Comparison of ENCODE assay signal across 9 mouse cellular contexts in the genomic region with DNA sequence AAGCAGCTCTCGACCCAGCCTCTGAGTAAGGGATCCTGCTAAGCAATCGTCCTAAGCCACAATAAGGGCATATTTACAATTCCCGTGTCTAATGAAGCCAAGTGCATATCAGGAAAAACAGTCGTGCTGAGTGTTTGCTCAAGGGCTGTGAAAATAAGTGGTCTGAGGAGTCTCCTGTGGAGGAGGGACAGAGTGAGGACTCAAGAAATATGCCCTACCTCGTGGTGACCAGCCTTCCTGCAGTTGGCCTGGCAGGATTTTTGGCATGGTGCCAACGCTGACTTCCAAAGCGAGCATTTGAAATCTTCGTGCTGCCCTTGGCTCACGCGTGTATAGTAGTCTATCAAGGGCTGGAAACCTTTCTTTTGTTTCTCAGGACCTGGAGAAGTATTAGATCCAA. TPM values are rescaled to one million over a fixed set of nuclear protein-coding genes. Genes with fewer than 3 reads are reported as not detected.
DNase-seq lines count a peak whose midpoint lies in the region; ATAC-seq lines count a peak whose summit lies in the region.
"Had no signal": no experiment of that assay in that cellular context is flagged by ENCODE, and none has a peak within 500 bp of the region (broad histone marks: within the 10 kb centered on the region; RNA-seq: fewer than 3 reads in every experiment).

No protein-coding gene starts in this region.

- H3K27ac ChIP-seq in heart, embryonic 15.5 days: peak overlapping the region; percentile 14; the same call in 1 of the 2 replicates
- H3K27ac ChIP-seq in neural tube, embryonic 15.5 days (replicated peaks): no peak overlapping the region
- H3K27ac ChIP-seq in embryonic facial prominence, embryonic 14.5 days (replicated peaks; ENCODE audit: low read depth, low read length): no peak overlapping the region
- H3K27ac ChIP-seq in forebrain, embryonic 12.5 days: no peak overlapping the region

- no peak overlapping the region for H3K9ac ChIP-seq in heart, embryonic 15.5 days
- no peak overlapping the region for H3K9ac ChIP-seq in neural tube, embryonic 15.5 days (replicated peaks)
- no peak overlapping the region for H3K9ac ChIP-seq in embryonic facial prominence, embryonic 14.5 days (ENCODE audit: low read depth, low read length)
- H3K9ac ChIP-seq in forebrain, embryonic 12.5 days: no peak overlapping the region

- H3K4me1 ChIP-seq in heart, embryonic 15.5 days (replicated peaks): peaks cover 15% of the 10 kb centered on the region
- peaks cover 11% of the 10 kb centered on the region for H3K4me1 ChIP-seq in neural tube, embryonic 15.5 days
- H3K4me1 ChIP-seq in embryonic facial prominence, embryonic 14.5 days (ENCODE audit: control insufficient read depth, insufficient read depth, low read length): 0 out of 2 replicates have a peak, but pooled peaks cover 6% of the 10 kb centered on the region
- no peaks in the 10 kb centered on the region for H3K4me1 ChIP-seq in forebrain, embryonic 12.5 days

- no peaks in the 10 kb centered on the region for H3K36me3 ChIP-seq in heart, embryonic 15.5 days
- H3K36me3 ChIP-seq in neural tube, embryonic 15.5 days: no peaks in the 10 kb centered on the region
- no peaks in the 10 kb centered on the region for H3K36me3 ChIP-seq in embryonic facial prominence, embryonic 14.5 days (ENCODE audit: control insufficient read depth, insufficient read depth, low read length)
- H3K36me3 ChIP-seq in forebrain, embryonic 12.5 days (replicated peaks): no peaks in the 10 kb centered on the region
- H3K36me3 ChIP-seq: G1E had no signal

- peak; percentile 62; the same call in 1 of the 2 replicates for ATAC-seq in heart, embryonic 15.5 days (replicated peaks; ENCODE audit: insufficient number of reproducible peaks, insufficient read depth, low FRiP score, low read depth)
- no peak for ATAC-seq in neural tube, embryonic 15.5 days (ENCODE audit: low FRiP score)
- peak; percentile 15; the same call in 1 of the 2 replicates for ATAC-seq in embryonic facial prominence, embryonic 14.5 days (ENCODE audit: low read depth)
- ATAC-seq in forebrain, embryonic 12.5 days (ENCODE audit: low FRiP score): no peak

- no peak overlapping the region for H3K4me3 ChIP-seq in heart, embryonic 15.5 days
- no peak overlapping the region for H3K4me3 ChIP-seq in neural tube, embryonic 15.5 days (replicated peaks)
- no peak overlapping the region for H3K4me3 ChIP-seq in embryonic facial prominence, embryonic 14.5 days (ENCODE audit: low read depth, low read length)
- H3K4me3 ChIP-seq in forebrain, embryonic 12.5 days (replicated peaks): no peak overlapping the region

- DNase-seq in heart, adult 8-10 months (ENCODE audit: low spot score): no peak
- no peak for DNase-seq in neural tube, embryonic 10.5 days (ENCODE audit: extremely low spot score, low spot score)
- DNase-seq in embryonic facial prominence, embryonic 14.5 days (ENCODE audit: low spot score): peak; percentile 59
- peak; percentile 66 to 74 for DNase-seq in lung, postnatal 4 days
- DNase-seq in right cerebral cortex, adult 2 months (ENCODE audit: low spot score in 2 of 2): no peak

- no peak overlapping the region for H3K4me2 ChIP-seq in heart, embryonic 15.5 days
- 0 out of 2 replicates have a peak overlapping the region, but pooled peaks have one; percentile 15 for H3K4me2 ChIP-seq in neural tube, embryonic 15.5 days
- H3K4me2 ChIP-seq in embryonic facial prominence, embryonic 14.5 days (ENCODE audit: low read depth, low read length): no peak overlapping the region
- no peak overlapping the region for H3K4me2 ChIP-seq in forebrain, embryonic 12.5 days

- H3K27me3 ChIP-seq in heart, embryonic 15.5 days: no peaks in the 10 kb centered on the region
- H3K27me3 ChIP-seq in neural tube, embryonic 15.5 days (replicated peaks): no peaks in the 10 kb centered on the region; the same call in 1 of the 2 replicates
- H3K27me3 ChIP-seq in embryonic facial prominence, embryonic 14.5 days (replicated peaks; ENCODE audit: control insufficient read depth, insufficient read depth, low read length): 0 out of 2 replicates have a peak, but pooled peaks cover 5% of the 10 kb centered on the region
- peaks cover 8% of the 10 kb centered on the region; the same call in 1 of the 2 replicates for H3K27me3 ChIP-seq in forebrain, embryonic 12.5 days

- WGBS in heart, embryonic 15.5 days: 24% methylated on average over 10 of the region's 10 CpGs
- 38% methylated on average over 10 of the region's 10 CpGs for WGBS in neural tube, embryonic 15.5 days
- 49% methylated on average over 10 of the region's 10 CpGs for WGBS in embryonic facial prominence, embryonic 14.5 days
- 68% methylated on average over 10 of the region's 10 CpGs for WGBS in forebrain, embryonic 12.5 days

- no peaks in the 10 kb centered on the region for H3K9me3 ChIP-seq in heart, embryonic 15.5 days (replicated peaks)
- no peaks in the 10 kb centered on the region for H3K9me3 ChIP-seq in neural tube, embryonic 15.5 days (replicated peaks)
- H3K9me3 ChIP-seq in embryonic facial prominence, embryonic 14.5 days (ENCODE audit: control insufficient read depth, low read length): no peaks in the 10 kb centered on the region
- no peaks in the 10 kb centered on the region for H3K9me3 ChIP-seq in forebrain, embryonic 12.5 days
- H3K9me3 ChIP-seq: G1E had no signal

RNA-seq across cellular contexts. Expression of gene Slc38a2, which starts 23.0 kb away (rescaled TPM):
- polyA plus RNA-seq in heart, embryonic 15.5 days (2015; fragmentation: Nextera tagmentation; extraction: Ambion mirVana): 158 and 170 TPM in 2 replicates
- total RNA-seq in heart, adult 8-10 months (2022): 100 to 1,000 TPM in 2 of 4 experiments, 10 to 100 TPM in 2; 90.5 to 215 (median 150) TPM
- 89.3 and 93.9 TPM in 2 replicates for polyA plus RNA-seq in neural tube, embryonic 15.5 days (2015; fragmentation: Nextera tagmentation; extraction: Ambion mirVana)
- 141 and 147 TPM in 2 replicates for polyA plus RNA-seq in embryonic facial prominence, embryonic 14.5 days (2014; fragmentation: Nextera tagmentation; extraction: Ambion mirVana)
- polyA plus RNA-seq in forebrain, embryonic 12.5 days (2016; fragmentation: Nextera tagmentation; extraction: Ambion mirVana): 199 TPM in 2 replicates

RNA-seq across cellular contexts. Expression of gene Slc38a1, which starts 33.8 kb away (rescaled TPM):
- 66.1 and 67.8 TPM in 2 replicates for polyA plus RNA-seq in heart, embryonic 15.5 days (2015; fragmentation: Nextera tagmentation; extraction: Ambion mirVana)
- 1 to 10 TPM; 3.5 to 7.9 (median 6.1) TPM for total RNA-seq in heart, adult 8-10 months (2022)
- 127 and 134 TPM in 2 replicates for polyA plus RNA-seq in neural tube, embryonic 15.5 days (2015; fragmentation: Nextera tagmentation; extraction: Ambion mirVana)
- 46.1 and 56.2 TPM in 2 replicates for polyA plus RNA-seq in embryonic facial prominence, embryonic 14.5 days (2014; fragmentation: Nextera tagmentation; extraction: Ambion mirVana)
- 148 and 166 TPM in 2 replicates for polyA plus RNA-seq in forebrain, embryonic 12.5 days (2016; fragmentation: Nextera tagmentation; extraction: Ambion mirVana)
- polyA plus RNA-seq: G1E had no signal

Comparison
In these comparisons a context has a peak if more than half of its experiments do, and no peak if none do; other contexts are left out.
1. ATAC-seq: peak in heart, embryonic 15.5 days (single experiment) and embryonic facial prominence, embryonic 14.5 days (single experiment); none in neural tube, embryonic 15.5 days (single experiment) and forebrain, embryonic 12.5 days (single experiment).
2. DNase-seq: peak in embryonic facial prominence, embryonic 14.5 days (single experiment) and lung, postnatal 4 days (2 of 2); none in heart, adult 8-10 months (single experiment), neural tube, embryonic 10.5 days (single experiment) and right cerebral cortex, adult 2 months (0 of 2).